Mouse (Mus musculus): ENCODE results near the gene Efna1.
A peak's percentile ranks its signal among the peaks of the same experiment; 100 is the strongest.

Efna1 gene

DNA sequence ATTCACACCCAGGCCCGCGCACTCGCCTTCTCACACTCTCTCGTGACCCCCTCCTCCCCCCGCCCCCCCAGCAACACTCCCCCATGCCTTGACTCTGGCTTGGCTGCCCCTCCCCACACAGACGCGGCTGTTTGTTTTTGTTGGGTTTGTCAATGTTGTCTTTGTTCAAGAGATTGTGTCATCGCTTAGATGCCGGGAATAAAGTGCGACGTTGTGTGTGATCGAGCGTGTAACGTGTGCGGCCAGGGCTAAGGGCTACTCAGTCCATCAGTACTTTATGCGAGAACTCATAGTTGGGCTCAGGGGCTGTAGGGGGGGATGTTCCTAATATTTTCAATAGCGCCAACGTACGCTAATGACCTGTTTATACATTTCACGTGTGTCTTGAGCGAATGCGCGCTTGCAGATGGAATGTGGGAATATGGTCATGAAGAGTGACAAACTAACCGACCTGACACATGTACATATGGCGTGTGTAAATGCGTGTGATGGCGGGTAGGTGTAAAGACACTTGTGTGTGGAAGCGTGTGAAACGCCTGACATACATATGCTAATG, 814 bp downstream of the Efna1 start:
- DNase-seq (ENCODE audit: extremely low read depth, insufficient read length, low spot score) = no peak

- DNase-seq (ENCODE audit: extremely low read depth, insufficient read length, low spot score) = peak; percentile 94
Measured at GRCm38 (mm10) chr3:89279153-89279890, 1.6 kb downstream of the Efna1 start.

DNA sequence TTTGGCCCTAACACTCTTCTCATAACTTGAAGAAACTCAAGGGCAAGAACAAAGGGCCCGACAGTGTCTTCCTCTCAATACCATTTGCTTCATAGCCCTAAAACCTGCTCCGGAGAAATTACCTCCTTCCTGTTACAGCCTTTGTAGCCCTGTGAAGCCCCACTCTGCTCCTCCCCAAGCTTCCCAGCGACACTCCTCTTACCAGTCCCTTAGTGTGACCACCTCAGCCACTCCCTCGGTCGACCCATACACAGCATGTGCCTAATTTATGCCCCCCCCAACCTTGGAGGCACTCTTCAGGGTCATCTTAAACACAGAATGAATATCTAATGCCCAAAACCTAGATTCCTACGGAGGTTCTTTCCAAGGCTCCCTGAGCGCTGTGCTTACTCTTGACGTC, 2.3 kb downstream of the Efna1 start:
- DNase-seq (ENCODE audit: extremely low read depth, insufficient read length, low spot score) = no peak

GRCm38 (mm10) chr3:89278107-89278506, 2.8 kb downstream of the Efna1 start:
- peak; percentile 54 for DNase-seq (ENCODE audit: extremely low read depth, insufficient read length, low spot score)

- DNase-seq (ENCODE audit: extremely low read depth, insufficient read length, low spot score) = peak; percentile 77
Measured at GRCm38 (mm10) chr3:89277281-89278021, 3.5 kb downstream of the Efna1 start.

- no peak for DNase-seq (ENCODE audit: extremely low read depth, insufficient read length, low spot score)
Measured at GRCm38 (mm10) chr3:89276061-89276460, 4.9 kb downstream of the Efna1 start.

GRCm38 (mm10) chr3:89271760-89272159, 9.2 kb downstream of the Efna1 start:
- DNase-seq (ENCODE audit: extremely low read depth, insufficient read length, low spot score) = peak; percentile 47

- peak; percentile 90 for DNase-seq (ENCODE audit: extremely low read depth, insufficient read length, low spot score)
Measured at GRCm38 (mm10) chr3:89270891-89271290, 10.1 kb downstream of the Efna1 start.

- DNase-seq (ENCODE audit: extremely low read depth, insufficient read length, low spot score) = peak; percentile 89
Measured at GRCm38 (mm10) chr3:89270051-89270755, 10.7 kb downstream of the Efna1 start, which contains the start of gene Slc50a1. Slc50a1 (minus strand) TSS chr3:89270570.

DNA sequence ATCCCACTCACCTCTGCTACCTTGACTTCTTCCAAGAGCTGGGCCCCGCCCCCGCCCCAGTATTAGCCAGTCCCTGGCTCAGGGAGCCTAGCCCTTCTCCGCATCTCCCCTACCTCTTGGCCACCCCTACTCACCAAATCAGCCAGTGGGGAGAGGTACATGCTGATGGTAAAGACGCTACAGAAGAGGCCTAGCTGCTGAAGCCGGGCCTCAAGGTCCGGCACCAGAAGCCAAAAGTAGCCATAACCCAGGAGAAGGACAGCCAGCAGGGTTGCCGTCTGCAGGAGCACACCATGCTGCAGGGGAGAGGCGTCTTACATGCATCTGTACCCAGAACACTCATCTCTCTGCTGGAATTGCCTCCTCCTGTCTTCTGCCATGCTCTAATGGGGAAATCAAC, 12.0 kb downstream of the Efna1 start:
- DNase-seq (ENCODE audit: extremely low read depth, insufficient read length, low spot score) = no peak

GRCm38 (mm10) chr3:89266439-89266893, 14.5 kb downstream of the Efna1 start:
- peak; percentile 72 for DNase-seq (ENCODE audit: extremely low read depth, insufficient read length, low spot score)

GRCm38 (mm10) chr3:89262417-89262816, 18.5 kb downstream of the Efna1 start:
- no peak for DNase-seq (ENCODE audit: extremely low read depth, insufficient read length, low spot score)

- no peak for DNase-seq (ENCODE audit: extremely low read depth, insufficient read length, low spot score)
Measured at GRCm38 (mm10) chr3:89260211-89260610, 20.7 kb downstream of the Efna1 start.

GRCm38 (mm10) chr3:89259076-89259475, 21.9 kb downstream of the Efna1 start, which contains the start of gene Dpm3:
Dpm3 (plus strand) TSS chr3:89259358.
- DNase-seq (ENCODE audit: extremely low read depth, insufficient read length, low spot score) = no peak

DNA sequence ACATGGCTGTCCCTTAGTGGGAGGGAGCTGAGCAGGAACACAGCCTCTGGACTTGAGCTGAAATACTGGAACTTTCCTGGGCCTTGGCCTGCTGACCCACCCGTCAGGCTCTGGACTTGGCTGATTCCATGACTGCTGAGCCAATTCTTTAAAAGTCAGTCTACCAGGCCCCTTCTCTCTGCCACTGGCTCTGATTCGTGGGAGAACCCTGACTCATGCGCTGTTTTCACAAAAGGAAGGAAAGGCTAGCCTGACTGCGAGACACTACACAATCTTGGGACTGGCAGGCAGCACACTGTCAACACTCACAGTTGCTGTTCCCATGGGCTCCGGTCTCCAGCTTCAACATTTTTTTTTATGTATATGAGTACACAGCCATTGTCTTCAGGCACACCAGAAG, 24.8 kb downstream of the Efna1 start:
- DNase-seq (ENCODE audit: extremely low read depth, insufficient read length, low spot score) = no peak

DNA sequence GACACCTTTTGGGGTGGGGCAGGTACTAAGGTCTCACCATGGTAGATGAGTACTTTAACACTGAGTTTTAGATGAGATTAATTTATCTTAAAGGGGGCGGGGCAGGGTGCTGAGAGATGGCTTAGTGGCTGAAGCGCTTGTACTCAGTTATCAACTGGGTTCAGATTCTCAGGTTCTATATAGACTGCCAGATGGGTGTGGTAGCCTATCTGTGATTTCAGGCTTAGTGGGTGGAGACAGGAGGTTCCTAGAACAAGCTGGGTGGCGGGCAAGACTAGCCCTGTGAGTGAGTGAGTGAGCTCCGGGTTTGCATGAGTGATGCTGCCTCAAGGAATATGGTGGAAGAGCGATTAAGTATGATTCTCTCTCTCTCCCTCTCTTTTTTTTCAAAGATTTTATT, 25.9 kb downstream of the Efna1 start:
- no peak for DNase-seq (ENCODE audit: extremely low read depth, insufficient read length, low spot score)

DNA sequence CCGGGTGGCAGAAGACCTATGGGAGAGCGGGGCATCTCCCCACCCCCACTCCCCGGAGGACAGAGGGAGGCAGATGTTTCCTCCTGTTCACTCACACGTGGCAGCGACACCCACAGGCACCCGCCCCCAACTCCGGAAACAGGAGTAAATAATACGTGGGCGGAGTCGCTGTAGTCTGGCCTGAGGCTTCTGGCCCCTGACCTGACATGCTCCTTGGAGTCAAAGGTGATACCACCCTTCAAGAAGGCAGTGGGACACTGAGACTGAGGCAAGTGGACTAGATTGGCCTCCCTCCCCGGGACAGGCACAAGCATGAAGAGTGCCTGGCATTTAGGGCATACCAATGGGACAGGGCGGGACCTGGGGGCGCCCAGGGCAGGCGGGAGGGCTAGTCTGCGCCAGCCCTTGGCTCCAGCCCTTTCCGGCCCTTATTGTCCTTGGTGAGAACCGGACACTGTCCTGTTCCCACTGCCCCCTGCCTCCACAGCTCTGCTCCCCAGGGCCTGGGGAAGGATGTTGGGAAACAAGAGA, 29.5 kb downstream of the Efna1 start:
- DNase-seq (ENCODE audit: extremely low read depth, insufficient read length, low spot score) = no peak

DNA sequence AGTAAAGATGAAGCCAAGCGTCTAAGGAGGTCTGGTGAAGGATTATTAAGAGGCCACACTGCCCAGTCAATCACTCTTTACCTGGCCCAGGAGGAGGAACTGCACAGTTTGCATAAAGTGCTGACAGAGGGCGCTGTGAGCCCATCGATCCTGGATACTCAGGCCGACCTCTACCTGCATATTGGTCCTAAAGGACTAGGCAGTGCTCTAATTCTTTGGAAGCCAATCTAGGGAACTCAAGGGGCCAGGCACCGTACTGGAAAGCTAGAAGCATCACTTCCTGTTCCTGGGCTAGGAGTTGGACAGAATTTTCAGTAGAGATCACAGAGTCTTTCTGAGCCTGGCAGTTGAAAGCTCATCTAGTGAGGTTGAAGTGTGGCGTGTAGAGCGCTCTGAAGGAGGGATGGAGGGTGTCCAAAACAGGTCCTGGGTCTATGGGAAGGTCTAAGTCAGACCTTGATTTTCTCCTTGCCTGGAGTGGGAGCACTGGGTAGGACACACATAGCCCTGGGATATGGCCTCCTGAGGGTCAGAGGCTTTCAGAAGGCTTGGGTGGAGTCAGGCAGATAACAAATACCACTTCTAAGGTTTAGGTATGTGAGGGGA, 30.4 kb downstream of the Efna1 start:
- no peak for DNase-seq (ENCODE audit: extremely low read depth, insufficient read length, low spot score)

DNA sequence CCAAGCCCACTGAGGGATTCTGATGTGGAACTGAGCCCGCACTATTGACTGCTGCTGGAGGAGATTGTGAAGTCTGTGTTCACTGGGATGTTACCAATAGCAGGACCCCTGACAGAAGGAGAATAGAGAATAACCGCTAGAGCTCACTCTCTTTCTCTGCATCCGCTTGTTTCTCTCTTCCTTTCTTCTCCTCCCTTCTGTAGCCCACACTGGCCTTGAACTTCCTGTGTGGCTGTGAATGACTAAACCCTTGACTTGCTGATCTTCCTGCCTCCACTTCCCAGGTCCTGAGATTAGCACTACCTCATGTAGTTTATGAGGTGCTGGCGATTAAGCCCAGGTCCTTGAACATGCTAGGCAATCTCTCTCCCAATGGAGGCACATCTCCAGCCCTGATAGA, 33.5 kb downstream of the Efna1 start:
- DNase-seq (ENCODE audit: extremely low read depth, insufficient read length, low spot score) = no peak

All from 3134 (cell line).